Mouse (Mus musculus) effector memory CD4-positive, alpha-beta T cell, adult 5 months (primary cell): ENCODE measurements around the gene Btnl9. TPM values are rescaled to one million over a fixed set of nuclear protein-coding genes. Genes with fewer than 3 reads are reported as not detected.

Experiments used
- polyA plus RNA-seq: library from polyadenylated mRNA; unstranded; fragments of 100-300 nt; shearing (Covaris generic); gene quantifications from one replicate; pipeline ENCODE4 v1.2.1, GENCODE M21; 2017

Gene Btnl9
- not detected for polyA plus RNA-seq

DNA sequence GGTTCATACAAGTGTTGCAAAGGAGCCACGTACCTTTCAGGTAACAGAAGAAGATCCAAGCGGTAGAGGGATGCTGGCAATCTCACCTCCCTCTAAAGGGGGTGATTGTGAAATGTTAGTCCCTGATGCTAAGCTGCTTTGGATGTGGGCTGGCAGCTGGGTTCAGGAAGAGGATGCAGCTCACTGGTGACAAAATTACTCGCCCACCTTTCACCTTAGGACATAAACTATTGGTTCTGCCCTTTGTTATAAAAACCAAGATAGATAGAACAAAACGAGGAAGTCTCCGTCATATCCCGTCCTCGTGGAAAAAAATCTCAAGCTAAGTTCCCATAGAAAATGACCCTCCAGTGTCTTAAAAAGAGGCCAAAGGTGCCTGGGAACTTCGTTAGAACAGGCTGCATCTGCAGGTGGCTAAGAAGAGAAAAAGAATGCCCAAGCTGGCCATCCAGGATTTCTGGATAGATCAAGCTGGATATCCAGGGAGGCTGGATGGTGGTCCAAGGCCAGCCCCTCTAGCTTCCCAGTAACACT is at the start of gene Btnl9:
Gene Btnl9 (minus strand): TSS at position 205 of the 534 bp plus-strand sequence.

GRCm38 (mm10) chr11:49203129-49203768 is 16.3 kb upstream of the Btnl9 start, which contains the start of gene Zfp62:
Gene Zfp62 (plus strand): TSS chr11:49203292.

DNA sequence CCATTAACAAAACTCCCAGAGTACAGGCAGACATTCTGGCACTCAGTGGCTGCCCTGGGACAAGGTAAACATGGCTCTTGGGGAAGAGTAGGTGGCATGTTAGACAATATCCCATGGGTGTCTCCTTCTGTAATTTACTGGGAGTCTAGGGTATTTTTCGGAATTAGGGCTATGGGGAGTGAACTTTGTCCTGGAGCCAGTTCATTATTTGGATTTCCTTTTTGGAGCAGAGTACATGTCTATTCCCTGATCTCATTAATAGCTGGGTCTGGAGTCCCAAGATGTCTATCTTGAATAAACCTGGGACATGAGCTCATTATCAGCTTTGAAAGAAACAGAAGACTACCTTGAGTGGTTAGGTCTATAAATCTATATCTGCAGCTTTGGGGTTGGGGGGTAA is 32.9 kb downstream of the Btnl9 start, which contains the start of gene Olfr1394:
Gene Olfr1394 (plus strand): TSS at position 301 of the 400 bp plus-strand sequence.

DNA sequence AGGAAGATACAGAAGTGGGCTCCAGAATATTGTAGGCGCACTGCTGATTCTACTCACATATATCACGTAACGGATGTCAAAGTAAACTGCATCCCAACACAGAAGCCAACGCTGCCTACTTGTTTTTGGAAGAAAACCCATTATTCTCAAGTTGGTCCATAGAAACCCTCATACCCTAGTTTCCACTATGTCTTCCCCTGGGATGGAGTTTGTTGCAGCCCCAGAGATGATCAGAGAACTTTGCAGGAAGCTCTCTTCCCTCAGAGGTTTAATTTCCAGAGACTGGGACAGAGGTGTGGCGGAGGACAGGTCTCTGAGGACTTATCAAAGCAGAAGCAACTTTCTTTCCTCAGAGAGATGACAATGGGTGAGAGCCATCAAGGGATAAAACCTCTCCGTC is 45.0 kb downstream of the Btnl9 start, which contains the start of gene Olfr1395:
Gene Olfr1395 (plus strand): TSS at position 301 of the 400 bp plus-strand sequence.

Other genes with a start within 250 kb of the Btnl9 start
- gene Psme2b, start 241.0 kb downstream of the Btnl9 start, polyA plus RNA-seq = 102 TPM
- 0.65 TPM for gene Olfr56, start 208.3 kb downstream of the Btnl9 start, polyA plus RNA-seq
- 87.6 TPM for gene 9930111J21Rik1, start 207.8 kb downstream of the Btnl9 start, polyA plus RNA-seq
- gene Gm12185, start 194.9 kb downstream of the Btnl9 start, polyA plus RNA-seq = 0.76 TPM
- gene Tgtp1, start 193.0 kb downstream of the Btnl9 start, polyA plus RNA-seq = 55.4 TPM
- 73.9 TPM for gene 9930111J21Rik2, start 135.9 kb downstream of the Btnl9 start, polyA plus RNA-seq
- gene Tgtp2, start 123.0 kb downstream of the Btnl9 start, polyA plus RNA-seq = 90.7 TPM
- 130 TPM for gene Ifi47, start 110.6 kb downstream of the Btnl9 start, polyA plus RNA-seq
- gene Olfr1396, start 72.3 kb downstream of the Btnl9 start, polyA plus RNA-seq = not detected
- gene Olfr1395, start 44.9 kb downstream of the Btnl9 start, polyA plus RNA-seq = not detected
- not detected for gene Olfr1394, start 32.8 kb downstream of the Btnl9 start, polyA plus RNA-seq
- gene Zfp62, start 16.1 kb upstream of the Btnl9 start, polyA plus RNA-seq = 69.8 TPM
- gene Mgat1, start 57.0 kb upstream of the Btnl9 start, polyA plus RNA-seq = 32.3 TPM
- not detected for gene Olfr1393, start 91.1 kb upstream of the Btnl9 start, polyA plus RNA-seq
- gene Olfr1392, start 98.1 kb upstream of the Btnl9 start, polyA plus RNA-seq = not detected
- not detected for gene Olfr10, start 117.6 kb upstream of the Btnl9 start, polyA plus RNA-seq
- gene Olfr1391, start 135.6 kb upstream of the Btnl9 start, polyA plus RNA-seq = not detected
- gene Olfr1390, start 148.0 kb upstream of the Btnl9 start, polyA plus RNA-seq = not detected
- not detected for gene Olfr1389, start 235.9 kb upstream of the Btnl9 start, polyA plus RNA-seq
- not detected for gene Olfr1388, start 249.5 kb upstream of the Btnl9 start, polyA plus RNA-seq